Mouse (Mus musculus): ENCODE measurements around the gene Ypel3. TPM values are rescaled to one million over a fixed set of nuclear protein-coding genes. Genes with fewer than 3 reads are reported as not detected.
A peak's percentile ranks its signal among the peaks of the same experiment; 100 is the strongest.
"Not testable (repeated sequence)": the region's sequence is repeated elsewhere in the genome, so short reads cannot be mapped to it uniquely, and the experiment has no call there.

The Ypel3 gene
- polyA plus RNA-seq, 1 experiment from 2014 or later = 188 TPM

DNA sequence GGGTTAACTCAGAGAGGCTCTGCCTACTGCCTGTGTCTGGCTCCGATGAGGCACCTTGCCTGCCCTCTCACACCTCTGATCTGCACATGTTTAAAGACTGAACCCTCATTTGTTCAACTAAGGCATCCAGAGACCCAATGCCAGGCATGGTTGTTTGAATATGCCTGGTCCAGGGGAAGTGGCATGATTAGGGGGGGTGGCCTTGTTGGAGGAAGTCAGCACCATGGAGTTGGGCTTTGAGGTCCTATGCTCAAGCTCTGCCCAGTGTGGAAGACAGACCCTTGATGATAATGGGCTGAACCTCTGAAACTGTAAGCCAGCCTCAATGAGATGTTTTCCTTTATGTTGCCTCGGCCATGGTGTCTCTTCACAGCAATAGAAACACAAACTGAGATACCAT is 3.4 kb upstream of the Ypel3 start:
- Histone ChIP-seq H3K4me3 (replicated peaks; ENCODE audit: low read depth, low read length) (no peak overlapping the region), H3K4me2 (ENCODE audit: low read length) (no peak overlapping the region), H3K27me3 (ENCODE audit: insufficient read depth, low read length) (no peaks in the 10 kb centered on the region), H3K27ac (no peak overlapping the region), H3K36me3 (ENCODE audit: insufficient read depth, low read length) (peaks cover 26% of the 10 kb centered on the region), H3K4me1 (replicated peaks; ENCODE audit: insufficient read depth, low read length) (peaks cover 17% of the 10 kb centered on the region), H3K9ac (ENCODE audit: low read depth, low read length) (no peak overlapping the region), H3K9me3 (replicated peaks; ENCODE audit: low read length) (no peaks in the 10 kb centered on the region)
- DNase-seq (ENCODE audit: low spot score) (no peak), ATAC-seq (replicated peaks; ENCODE audit: low FRiP score, low read depth) (no peak)
- WGBS = 44% methylated on average over 2 of the region's 2 CpGs
- TF ChIP-seq CTCF (IDR thresholded peaks at IDR 0.05; ENCODE audit: low read depth) = no peak

DNA sequence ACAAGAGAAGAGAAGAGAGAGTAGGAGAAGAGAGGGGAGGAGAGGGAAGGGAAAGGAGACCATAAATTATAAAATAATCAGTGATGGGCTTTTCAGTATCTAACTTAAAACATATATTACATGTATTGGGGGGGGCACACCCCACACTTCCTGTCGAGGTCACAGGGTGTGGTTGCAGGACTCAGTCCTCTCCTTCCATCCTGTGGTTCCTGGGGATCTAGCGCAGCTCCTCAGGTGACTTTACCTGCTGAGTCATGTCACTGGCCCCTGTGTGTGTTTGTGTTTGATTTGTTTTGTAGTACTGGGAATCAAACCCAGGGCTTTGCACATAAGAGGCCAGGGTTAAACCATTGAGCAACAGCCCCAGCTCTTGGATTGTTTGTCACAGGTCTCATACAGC is 2.3 kb upstream of the Ypel3 start:
- peaks cover 22% of the 10 kb centered on the region for H3K36me3 ChIP-seq (ENCODE audit: insufficient read depth, low read length)
- WGBS = 70% methylated on average over 2 of the region's 2 CpGs
- no peak for TF ChIP-seq CTCF (IDR thresholded peaks at IDR 0.05; ENCODE audit: low read depth)

DNA sequence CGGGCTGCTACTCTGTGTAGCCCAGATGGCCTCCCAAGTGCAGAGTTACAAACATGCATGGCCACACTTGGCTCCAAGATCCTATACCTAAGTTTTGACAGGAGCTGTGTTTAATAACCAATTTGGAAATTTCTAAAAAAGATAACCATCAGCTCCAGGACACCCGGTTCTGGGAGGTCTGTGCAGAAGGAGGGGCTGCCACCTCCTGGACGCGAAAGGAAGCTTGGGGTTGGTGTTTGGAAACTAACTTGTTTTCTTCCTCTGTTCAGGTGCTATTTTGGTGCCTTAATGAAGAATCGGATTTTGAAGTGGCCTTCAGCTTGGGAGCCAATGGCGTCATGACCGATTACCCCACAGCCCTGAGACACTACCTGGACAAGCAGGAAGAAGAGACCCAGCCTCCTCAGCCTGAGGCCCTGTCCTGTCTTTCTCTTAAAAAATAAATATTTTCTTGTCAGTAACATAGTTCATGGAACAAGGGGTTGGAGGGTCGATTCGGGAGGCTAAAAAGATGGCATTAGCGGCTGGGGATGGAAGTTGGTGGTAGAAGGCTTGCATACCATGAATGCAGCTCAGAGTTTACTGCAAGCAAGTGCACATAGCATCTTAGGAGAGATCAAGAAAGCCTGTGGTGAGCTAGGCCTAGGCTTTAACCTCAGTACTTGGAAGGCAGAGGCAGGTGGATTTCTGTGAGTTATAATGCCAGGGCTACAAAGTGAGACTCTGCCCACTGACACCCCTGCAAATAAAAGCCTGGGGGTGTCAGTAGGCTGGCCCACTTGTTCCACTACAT is 1.4 kb upstream of the Ypel3 start:
- no peak overlapping the region for H3K9ac ChIP-seq (ENCODE audit: low read depth, low read length)
- H3K27ac ChIP-seq = peak overlapping the region; percentile 91
- 76% methylated on average over 10 of the region's 10 CpGs for WGBS

More for the DNA sequence above, 2.3 kb upstream of the Ypel3 start:
- Histone ChIP-seq H3K4me2 (ENCODE audit: low read length) (no peak overlapping the region), H3K27me3 (ENCODE audit: insufficient read depth, low read length) (no peaks in the 10 kb centered on the region), H3K9me3 (replicated peaks; ENCODE audit: low read length) (no peaks in the 10 kb centered on the region), H3K4me3 (replicated peaks; ENCODE audit: low read depth, low read length) (no peak overlapping the region), H3K27ac (no peak overlapping the region), H3K9ac (ENCODE audit: low read depth, low read length) (no peak overlapping the region), H3K4me1 (replicated peaks; ENCODE audit: insufficient read depth, low read length) (peaks cover 17% of the 10 kb centered on the region)
- ATAC-seq (replicated peaks; ENCODE audit: low FRiP score, low read depth) (no peak), DNase-seq (ENCODE audit: low spot score) (no peak)

DNA sequence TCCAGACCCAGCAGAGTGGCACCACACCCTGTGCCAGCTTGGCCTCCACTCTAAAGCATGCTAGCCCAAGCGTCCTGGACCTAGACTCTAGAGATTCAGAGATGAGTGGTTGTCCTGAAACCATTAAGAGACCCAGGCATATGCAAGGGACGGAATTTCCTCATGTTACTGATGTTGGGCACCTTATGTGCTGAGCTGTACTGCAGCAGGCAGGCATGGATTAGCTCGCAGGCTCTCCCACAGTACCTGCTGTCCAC is 849 bp upstream of the Ypel3 start:
- Histone ChIP-seq H3K4me3 (replicated peaks; ENCODE audit: low read depth, low read length) (no peak overlapping the region), H3K27me3 (ENCODE audit: insufficient read depth, low read length) (no peaks in the 10 kb centered on the region), H3K9ac (ENCODE audit: low read depth, low read length) (no peak overlapping the region), H3K27ac (peak overlapping the region; percentile 91), H3K36me3 (ENCODE audit: insufficient read depth, low read length) (peaks cover 10% of the 10 kb centered on the region; the same call in 1 of the 2 replicates), H3K4me2 (ENCODE audit: low read length) (peak overlapping the region; percentile 91), H3K4me1 (replicated peaks; ENCODE audit: insufficient read depth, low read length) (peaks cover 20% of the 10 kb centered on the region), H3K9me3 (replicated peaks; ENCODE audit: low read length) (no peaks in the 10 kb centered on the region)
- no peak for DNase-seq (ENCODE audit: low spot score)
- WGBS = 61% methylated on average over 3 of the region's 3 CpGs
- ATAC-seq (replicated peaks; ENCODE audit: low FRiP score, low read depth) = no peak
- no peak for TF ChIP-seq CTCF (IDR thresholded peaks at IDR 0.05; ENCODE audit: low read depth)

More for the DNA sequence above, 1.4 kb upstream of the Ypel3 start:
- Histone ChIP-seq H3K9me3 (replicated peaks; ENCODE audit: low read length) (no peaks in the 10 kb centered on the region), H3K4me2 (ENCODE audit: low read length) (no peak overlapping the region), H3K4me3 (replicated peaks; ENCODE audit: low read depth, low read length) (no peak overlapping the region), H3K36me3 (ENCODE audit: insufficient read depth, low read length) (peaks cover 14% of the 10 kb centered on the region; the same call in 1 of the 2 replicates), H3K27me3 (ENCODE audit: insufficient read depth, low read length) (no peaks in the 10 kb centered on the region), H3K4me1 (replicated peaks; ENCODE audit: insufficient read depth, low read length) (peaks cover 17% of the 10 kb centered on the region)
- no peak for ATAC-seq (replicated peaks; ENCODE audit: low FRiP score, low read depth)
- no peak for DNase-seq (ENCODE audit: low spot score)
- TF ChIP-seq CTCF (IDR thresholded peaks at IDR 0.05; ENCODE audit: low read depth) = peak; percentile 58; the same call in 1 of the 2 replicates

DNA sequence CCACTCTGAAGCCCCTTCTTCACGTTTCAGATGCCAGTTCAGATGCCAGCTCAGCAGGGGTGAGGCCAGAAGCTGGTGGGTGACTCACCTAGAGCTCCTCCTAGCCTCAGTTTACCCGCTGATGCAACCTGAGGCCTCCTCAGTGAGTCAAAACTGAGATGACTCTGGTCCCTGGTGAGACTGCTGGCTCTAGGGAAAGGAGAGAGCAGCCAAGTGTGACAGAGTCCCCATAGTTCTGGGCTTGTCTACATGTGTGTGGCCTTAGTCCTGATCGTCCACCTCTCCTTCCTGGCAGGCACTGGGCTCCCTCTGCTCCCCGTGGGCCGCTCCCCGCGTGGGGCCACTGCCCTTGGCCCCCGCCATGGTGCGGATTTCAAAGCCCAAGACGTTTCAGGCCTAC is 721 bp downstream of the Ypel3 start:
- ATAC-seq (replicated peaks; ENCODE audit: low FRiP score, low read depth) = no peak; the same call in 1 of the 2 replicates
- H3K27ac ChIP-seq = peak overlapping the region; percentile 91
- H3K9me3 ChIP-seq (replicated peaks; ENCODE audit: low read length) = no peaks in the 10 kb centered on the region
- H3K4me2 ChIP-seq (ENCODE audit: low read length) = peak overlapping the region; percentile 91
- 28% methylated on average over 9 of the region's 10 CpGs for WGBS
- H3K27me3 ChIP-seq (ENCODE audit: insufficient read depth, low read length) = no peaks in the 10 kb centered on the region
- H3K4me1 ChIP-seq (replicated peaks; ENCODE audit: insufficient read depth, low read length) = peaks cover 28% of the 10 kb centered on the region
- no peak for TF ChIP-seq CTCF (IDR thresholded peaks at IDR 0.05; ENCODE audit: low read depth)
- DNase-seq (ENCODE audit: low spot score) = peak; percentile 46
- peaks cover 6% of the 10 kb centered on the region; the same call in 1 of the 2 replicates for H3K36me3 ChIP-seq (ENCODE audit: insufficient read depth, low read length)
- peak overlapping the region; percentile 96 for H3K9ac ChIP-seq (ENCODE audit: low read depth, low read length)
- peak overlapping the region; percentile 70 for H3K4me3 ChIP-seq (replicated peaks; ENCODE audit: low read depth, low read length)

GRCm38 (mm10) chr7:126778147-126778546 is 1.4 kb downstream of the Ypel3 start:
- H3K4me2 ChIP-seq (ENCODE audit: low read length) = peak overlapping the region; percentile 91
- H3K4me1 ChIP-seq (replicated peaks; ENCODE audit: insufficient read depth, low read length) = peaks cover 28% of the 10 kb centered on the region
- WGBS = 84% methylated on average over 3 of the region's 3 CpGs
- no peak for ATAC-seq (replicated peaks; ENCODE audit: low FRiP score, low read depth)
- H3K4me3 ChIP-seq (replicated peaks; ENCODE audit: low read depth, low read length) = peak overlapping the region; percentile 70; the same call in 1 of the 2 replicates
- no peaks in the 10 kb centered on the region for H3K27me3 ChIP-seq (ENCODE audit: insufficient read depth, low read length)
- no peak for TF ChIP-seq CTCF (IDR thresholded peaks at IDR 0.05; ENCODE audit: low read depth)
- H3K27ac ChIP-seq = no peak overlapping the region
- no peaks in the 10 kb centered on the region for H3K9me3 ChIP-seq (replicated peaks; ENCODE audit: low read length)
- H3K36me3 ChIP-seq (ENCODE audit: insufficient read depth, low read length) = peaks cover 6% of the 10 kb centered on the region; the same call in 1 of the 2 replicates
- H3K9ac ChIP-seq (ENCODE audit: low read depth, low read length) = no peak overlapping the region; the same call in 1 of the 2 replicates
- no peak for DNase-seq (ENCODE audit: low spot score)

DNA sequence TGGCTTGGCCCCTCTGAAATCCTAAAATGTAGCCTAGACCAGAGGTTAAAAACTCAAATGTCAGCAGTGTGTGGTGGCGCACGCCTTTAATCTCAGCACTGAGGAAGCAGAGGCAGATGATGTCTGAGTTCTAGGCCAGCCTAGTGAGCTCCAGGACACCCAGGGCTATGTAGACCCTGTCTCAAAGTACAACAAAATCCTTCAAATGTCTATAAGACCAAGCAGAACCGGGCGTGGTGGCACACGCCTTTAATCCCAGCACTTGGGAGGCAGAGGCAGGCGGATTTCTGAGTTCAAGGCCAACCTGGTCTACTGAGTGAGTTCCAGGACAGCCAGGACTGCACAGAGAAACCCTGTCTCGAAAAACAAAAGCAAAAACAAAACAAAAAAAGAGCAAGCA is 2.3 kb downstream of the Ypel3 start:
- H3K9me3 ChIP-seq (replicated peaks; ENCODE audit: low read length); H3K4me3 ChIP-seq (replicated peaks; ENCODE audit: low read depth, low read length); DNase-seq (ENCODE audit: low spot score); H3K27ac ChIP-seq; H3K27me3 ChIP-seq (ENCODE audit: insufficient read depth, low read length); H3K4me2 ChIP-seq (ENCODE audit: low read length); ATAC-seq (replicated peaks; ENCODE audit: low FRiP score, low read depth); H3K36me3 ChIP-seq (ENCODE audit: insufficient read depth, low read length); H3K9ac ChIP-seq (ENCODE audit: low read depth, low read length): not testable (repeated sequence)
- H3K4me1 ChIP-seq (replicated peaks; ENCODE audit: insufficient read depth, low read length) = peaks cover 28% of the 10 kb centered on the region
- 92% methylated on average over 7 of the region's 7 CpGs for WGBS
